Mouse (Mus musculus) heart, postnatal 4 days (tissue): ENCODE results near the gene Pik3r3. TPM values are rescaled to one million over a fixed set of nuclear protein-coding genes. Genes with fewer than 3 reads are reported as not detected.

Experiments
- total RNA-seq, 2 experiments: library from RNA; stranded (reverse); gene quantifications; 2 replicates each; pipeline ENCODE4 v1.2.3; 2021

Pik3r3 gene
- total RNA-seq, 2 experiments from 2014 or later: 21.0 to 24.6 TPM

Other genes with a start within 250 kb of the Pik3r3 start
- 1 to 10 TPM; 1.3 to 1.6 TPM for gene Faah, start 203.7 kb upstream of the Pik3r3 start, total RNA-seq
- 10 to 100 TPM; 27.0 to 28.6 TPM for gene Nsun4, start 167.7 kb upstream of the Pik3r3 start, total RNA-seq
- gene Uqcrh, start 146.5 kb upstream of the Pik3r3 start, total RNA-seq: 1,000 to 10,000 TPM; 1,575 to 1,686 TPM
- gene Lrrc41, start 146.3 kb upstream of the Pik3r3 start, total RNA-seq: 10 to 100 TPM; 40.6 to 41.5 TPM
- gene Rad54l, start 97.9 kb upstream of the Pik3r3 start, total RNA-seq: 10 to 100 TPM; 10.4 to 10.6 TPM
- 10 to 100 TPM; 83.3 to 84.7 TPM for gene Pomgnt1, start 97.8 kb upstream of the Pik3r3 start, total RNA-seq
- gene Lurap1, start 70.3 kb upstream of the Pik3r3 start, total RNA-seq: 1 to 10 TPM; 3.6 to 3.9 TPM
- not detected for gene Tspan1, start 54.0 kb upstream of the Pik3r3 start, total RNA-seq
- not detected for gene 1700042G07Rik, start 48.2 kb upstream of the Pik3r3 start, total RNA-seq
- under 1 TPM in 1 of 2 experiments, not detected in 1; 0.79 TPM for gene Gm49337, start 48.2 kb upstream of the Pik3r3 start, total RNA-seq
- 10 to 100 TPM; 98.2 to 98.4 TPM for gene Mast2, start 242.6 kb downstream of the Pik3r3 start, total RNA-seq